Comparison of ENCODE assay signal across 20 mouse cellular contexts in genomic region chr6:112223325-112223724, GRCm38 (mm10).
"Had no signal": no experiment of that assay in that cellular context is flagged by ENCODE, and none has a peak within 500 bp of the region (broad histone marks: within the 10 kb centered on the region; RNA-seq: fewer than 3 reads in every experiment).

No protein-coding gene starts in this region.

- H3K27ac ChIP-seq: kidney, postnatal 0 days; layer of hippocampus, adult 2 months; limb, embryonic 10.5 days; limb, embryonic 13.5 days; liver, embryonic 12.5 days; liver, embryonic 15.5 days; neural tube, embryonic 12.5 days; neural tube, embryonic 15.5 days; stomach, embryonic 15.5 days had no signal

- DNase-seq: kidney, adult 2 months; kidney, postnatal 25 days; layer of hippocampus, adult 9-11 months; liver; midbrain, embryonic 14.5 days; retina, postnatal 1 day; right cerebral cortex, postnatal 25 days; spleen, adult 18-20 months; thymus, postnatal 25 days had no signal

- H3K4me2 ChIP-seq: limb, embryonic 13.5 days; liver, embryonic 12.5 days; liver, embryonic 15.5 days; midbrain, embryonic 11.5 days; neural tube, embryonic 12.5 days; neural tube, embryonic 15.5 days; stomach, embryonic 15.5 days had no signal

- H3K9me3 ChIP-seq: limb, embryonic 10.5 days; limb, embryonic 13.5 days; liver, embryonic 12.5 days; liver, embryonic 15.5 days; neural tube, embryonic 12.5 days; neural tube, embryonic 15.5 days; stomach, embryonic 15.5 days had no signal

- H3K4me3 ChIP-seq: layer of hippocampus, adult 2 months; limb, embryonic 10.5 days; limb, embryonic 13.5 days; liver, embryonic 12.5 days; liver, embryonic 15.5 days; neural tube, embryonic 12.5 days; neural tube, embryonic 15.5 days; stomach, embryonic 15.5 days had no signal

- H3K36me3 ChIP-seq: limb, embryonic 10.5 days; limb, embryonic 13.5 days; liver, embryonic 12.5 days; liver, embryonic 15.5 days; neural tube, embryonic 12.5 days; neural tube, embryonic 15.5 days; stomach, embryonic 15.5 days had no signal

- H3K27me3 ChIP-seq: limb, embryonic 13.5 days; liver, embryonic 12.5 days; liver, embryonic 15.5 days; neural tube, embryonic 12.5 days; neural tube, embryonic 15.5 days; stomach, embryonic 15.5 days had no signal

- H3K9ac ChIP-seq: limb, embryonic 13.5 days; liver, embryonic 12.5 days; liver, embryonic 15.5 days; neural tube, embryonic 12.5 days; neural tube, embryonic 15.5 days; stomach, embryonic 15.5 days had no signal

- ATAC-seq: intestine, postnatal 0 days; liver, embryonic 12.5 days had no signal

- H3K4me1 ChIP-seq: limb, embryonic 10.5 days; limb, embryonic 13.5 days; liver, embryonic 12.5 days; liver, embryonic 15.5 days; neural tube, embryonic 12.5 days; neural tube, embryonic 15.5 days; stomach, embryonic 15.5 days had no signal
